Mouse (Mus musculus) myocyte (in vitro differentiated cells): ENCODE measurements around the gene Pdk2.

Source experiments
- CEBPB ChIP-seq: IDR thresholded peaks from 2 replicates; pipeline ENCODE4 v1.6.1; 2011; ENCODE audit warnings: mild to moderate bottlenecking, moderate library complexity; ENCODE audit not compliant: poor library complexity, insufficient read depth, severe bottlenecking
- E2F4 ChIP-seq: IDR thresholded peaks from one replicate; pipeline ENCODE4 v1.6.1; 2011; ENCODE audit warnings: mild to moderate bottlenecking, control low read depth, moderate library complexity; ENCODE audit not compliant: insufficient read depth
- MAX ChIP-seq: IDR thresholded peaks from one replicate; pipeline ENCODE4 v1.6.1; 2011; ENCODE audit warnings: low read depth, mild to moderate bottlenecking, control low read depth
- MYOD1 ChIP-seq, 3 experiments: IDR thresholded peaks; one replicate each; pipeline ENCODE4 v1.6.1; 2011; ENCODE audit warnings: control low read depth in 2 of 3, low read depth in 2 of 3, mild to moderate bottlenecking in 2 of 3, moderate library complexity in 1 of 3; ENCODE audit not compliant: insufficient read length in 2 of 3, control insufficient read depth in 1 of 3
- MYOG ChIP-seq, 3 experiments: IDR thresholded peaks; one replicate each; pipeline ENCODE4 v1.6.1; 2011; ENCODE audit warnings: control low read depth in 2 of 3, low read depth in 2 of 3, mild to moderate bottlenecking in 2 of 3; ENCODE audit not compliant: insufficient read length in 2 of 3, control insufficient read depth in 1 of 3, insufficient read depth in 1 of 3
- POLR2A ChIP-seq: IDR thresholded peaks from one replicate; pipeline ENCODE4 v1.6.1; 2011; ENCODE audit warnings: low read depth, mild to moderate bottlenecking, control low read depth, moderate library complexity; ENCODE audit not compliant: insufficient read length
- POLR2AphosphoS2 ChIP-seq: IDR thresholded peaks from one replicate; pipeline ENCODE4 v1.6.1; 2011; ENCODE audit warnings: low read depth, control low read depth; ENCODE audit not compliant: insufficient read length
- SRF ChIP-seq: IDR thresholded peaks from one replicate; pipeline ENCODE4 v1.6.1; 2011; ENCODE audit warnings: low read depth; ENCODE audit not compliant: control insufficient read depth, insufficient read length
- TCF12 ChIP-seq: IDR thresholded peaks from one replicate; pipeline ENCODE4 v1.6.1; 2011; ENCODE audit warnings: mild to moderate bottlenecking, control low read depth; ENCODE audit not compliant: poor library complexity, insufficient read depth, severe bottlenecking
- TCF3 ChIP-seq: IDR thresholded peaks from one replicate; pipeline ENCODE4 v1.6.1; 2011; ENCODE audit warnings: low read depth, control low read depth; ENCODE audit not compliant: insufficient read length
- USF1 ChIP-seq: IDR thresholded peaks from one replicate; pipeline ENCODE4 v1.6.1; 2011; ENCODE audit warnings: low read depth, mild to moderate bottlenecking, control low read depth, moderate library complexity

- no peak for TF ChIP-seq POLR2A
- no peak for TF ChIP-seq MAX
- TF ChIP-seq MYOG (IDR thresholded peaks at IDR 0.05; ENCODE audit: control insufficient read depth in 1 of 3, insufficient read depth in 1 of 3, insufficient read length in 2 of 3, low read depth in 2 of 3), result no peak
- no peak for TF ChIP-seq POLR2AphosphoS2
- TF ChIP-seq E2F4, result no peak
- no peak for TF ChIP-seq USF1
- TF ChIP-seq TCF12, result no peak
- TF ChIP-seq CEBPB, result no peak
- no peak for TF ChIP-seq SRF
- no peak for TF ChIP-seq TCF3
- no peak for TF ChIP-seq MYOD1 (IDR thresholded peaks at IDR 0.05; ENCODE audit: control insufficient read depth in 1 of 3, insufficient read length in 2 of 3, low read depth in 2 of 3)
Measured at GRCm38 (mm10) chr11:94979462-94980179, 61.5 kb downstream of the Pdk2 start.
